Mouse (Mus musculus): Measurements from ENCODE around the gene Usp3. TPM values are rescaled to one million over a fixed set of nuclear protein-coding genes. Genes with fewer than 3 reads are reported as not detected.

Gene Usp3
- total and polyA plus RNA-seq, 3 experiments, result 24.4 to 39.5 (median 36.6) TPM

DNA sequence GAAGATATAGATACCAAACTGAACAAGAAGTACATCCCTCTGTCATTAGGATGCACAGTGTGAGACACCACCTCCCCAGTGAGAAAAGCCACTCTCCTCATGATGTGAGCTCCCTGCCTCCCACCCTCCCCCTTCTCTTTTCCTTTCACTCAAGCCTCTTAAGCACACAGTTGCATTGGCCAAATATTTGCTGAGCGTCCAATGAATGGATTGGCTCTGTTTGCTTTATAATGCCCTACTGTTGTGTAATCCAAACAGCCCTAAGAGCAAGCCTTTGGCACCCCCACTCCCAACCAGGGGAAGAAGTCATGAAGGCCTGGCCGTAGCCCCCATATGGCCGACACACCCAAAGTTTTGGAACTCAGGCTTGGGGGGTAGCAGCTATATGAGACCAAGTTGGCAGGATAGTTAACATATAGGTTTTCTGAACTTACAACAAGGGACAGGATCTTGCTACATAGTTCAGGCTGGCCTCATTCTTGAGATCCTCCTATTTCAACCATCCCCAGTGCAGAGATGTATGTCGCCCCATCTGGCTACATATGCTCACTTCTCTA lies 33.1 kb upstream of the Usp3 start:
- dilution Hi-C loops (cut with MboI; ENCODE audit: extremely low pct_ligation_motif_present, extremely low pct_unique_long_range_greater_than_20kb, low sequenced_read_pairs), result no loop called here

DNA sequence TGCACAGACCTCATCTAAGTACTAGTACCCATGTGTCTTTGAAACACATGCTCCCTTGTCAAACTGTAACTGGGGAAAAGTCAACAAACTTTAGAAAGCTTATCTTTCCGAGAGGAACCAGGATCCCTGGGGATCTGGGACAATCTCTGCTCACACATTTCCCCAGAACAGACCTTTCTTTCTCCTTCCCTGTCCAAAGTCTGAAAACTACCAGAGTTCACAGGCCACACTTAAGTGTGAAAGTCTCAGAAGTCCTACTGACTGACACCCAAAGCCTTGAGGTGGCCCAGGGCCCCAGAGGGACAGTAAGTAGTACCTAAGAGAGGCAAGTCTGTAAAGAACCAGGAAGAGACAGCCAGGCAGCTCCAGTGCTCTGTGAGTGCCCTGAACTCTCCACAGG lies 31.9 kb upstream of the Usp3 start:
- Histone ChIP-seq H3K27me3 (replicated peaks) (no peaks in the 10 kb centered on the region), H3K4me2 (ENCODE audit: insufficient read depth, low read depth, poor library complexity, severe bottlenecking) (no peak overlapping the region), H3K4me3 (replicated peaks in 1 of 3; ENCODE audit: low read depth in 2 of 3, low read length in 2 of 3, poor library complexity in 1 of 3) (no peak overlapping the region), H3K9ac (ENCODE audit: insufficient read depth, low read depth) (no peak overlapping the region), H3K9me3 (replicated peaks; ENCODE audit: low read length) (no peaks in the 10 kb centered on the region), H3K79me2 (replicated peaks; ENCODE audit: control insufficient read depth, extremely low read depth, insufficient read depth, poor library complexity, severe bottlenecking) (no peaks in the 10 kb centered on the region), H3K4me1 (ENCODE audit: control insufficient read depth in 1 of 2, insufficient read depth in 2 of 2) (peaks cover 2 to 24% of the 10 kb centered on the region in 2 experiments; a peak in 2 of 4 replicates), H3K27ac (ENCODE audit: insufficient read depth, low read depth) (no peak overlapping the region), H3K36me3 (replicated peaks in 1 of 2; ENCODE audit: control insufficient read depth in 1 of 2, insufficient read depth in 1 of 2, low read length in 1 of 2) (no peaks in the 10 kb centered on the region)
- in situ Hi-C loops (cut with MboI; ENCODE audit: low pct_ligation_motif_present, low pct_unique_long_range_greater_than_20kb, low sequenced_read_pairs) (loop anchor here (25.0 kb wide), 1 partner anchor 338 kb away; no protein-coding TSS in a partner anchor), dilution Hi-C loops (cut with MboI; ENCODE audit: extremely low pct_ligation_motif_present, extremely low pct_unique_long_range_greater_than_20kb, low sequenced_read_pairs) (no loop called here)
- no peak for TF ChIP-seq CTCF (conservative IDR thresholded peaks at IDR 0.05 in 1 of 2, IDR thresholded peaks at IDR 0.05 in 1 of 2; ENCODE audit: low read depth in 2 of 2, low read length in 2 of 2)
- no peak for TF ChIP-seq CHD1 (IDR thresholded peaks at IDR 0.05; ENCODE audit: low read depth, low read length)
- TF ChIP-seq TBP (conservative IDR thresholded peaks at IDR 0.05; ENCODE audit: low read depth, low read length), result no peak
- TF ChIP-seq IRF4 (IDR thresholded peaks at IDR 0.05; ENCODE audit: low read depth, low read length), result no peak
- TF ChIP-seq POLR2AphosphoS2 (IDR thresholded peaks at IDR 0.05; ENCODE audit: low read depth, low read length), result no peak
- TF ChIP-seq MEF2A (IDR thresholded peaks at IDR 0.05; ENCODE audit: borderline replicate concordance, low read depth, low read length), result no peak
- no peak for TF ChIP-seq SIN3A (IDR thresholded peaks at IDR 0.05; ENCODE audit: low read length)
- no peak for TF ChIP-seq UBTF (IDR thresholded peaks at IDR 0.05; ENCODE audit: low read depth, low read length)
- TF ChIP-seq NRF1 (IDR thresholded peaks at IDR 0.05; ENCODE audit: low read depth, low read length), result no peak
- TF ChIP-seq MAFK (IDR thresholded peaks at IDR 0.05; ENCODE audit: insufficient replicate concordance, low read length), result no peak
- TF ChIP-seq RCOR1 (conservative IDR thresholded peaks at IDR 0.05; ENCODE audit: low read depth, low read length), result no peak
- no peak for TF ChIP-seq KAT2A (IDR thresholded peaks at IDR 0.05; ENCODE audit: insufficient replicate concordance, low read length)
- no peak for TF ChIP-seq BHLHE40 (IDR thresholded peaks at IDR 0.05; ENCODE audit: low read depth, low read length)
- no peak for TF ChIP-seq ZC3H11A (IDR thresholded peaks at IDR 0.05; ENCODE audit: low read depth, low read length)
- no peak for TF ChIP-seq NELFE (IDR thresholded peaks at IDR 0.05; ENCODE audit: low read depth, low read length)
- DNase-seq (ENCODE audit: extremely low read depth), result no peak

More for the DNA sequence above, 33.1 kb upstream of the Usp3 start:
- in situ Hi-C loops (cut with MboI; ENCODE audit: low pct_ligation_motif_present, low pct_unique_long_range_greater_than_20kb, low sequenced_read_pairs), result no loop called here
- H3K4me1 ChIP-seq (ENCODE audit: control insufficient read depth in 1 of 2, insufficient read depth in 2 of 2), result peaks cover 0 to 18% of the 10 kb centered on the region in 2 experiments; a peak in 2 of 4 replicates
- no peak overlapping the region for H3K4me2 ChIP-seq (ENCODE audit: insufficient read depth, low read depth, poor library complexity, severe bottlenecking)
- H3K9ac ChIP-seq (ENCODE audit: insufficient read depth, low read depth), result no peak overlapping the region
- no peaks in the 10 kb centered on the region for H3K9me3 ChIP-seq (replicated peaks; ENCODE audit: low read length)
- TF ChIP-seq EP300 (IDR thresholded peaks at IDR 0.05; ENCODE audit: low read length), result no peak
- no peak for TF ChIP-seq MYC (IDR thresholded peaks at IDR 0.05; ENCODE audit: low read depth, low read length)
- no peak for TF ChIP-seq MAZ (IDR thresholded peaks at IDR 0.05; ENCODE audit: low read depth, low read length)
- TF ChIP-seq UBTF (IDR thresholded peaks at IDR 0.05; ENCODE audit: low read depth, low read length), result no peak
- TF ChIP-seq RCOR1 (conservative IDR thresholded peaks at IDR 0.05; ENCODE audit: low read depth, low read length), result no peak
- no peak for TF ChIP-seq PAX5 (IDR thresholded peaks at IDR 0.05; ENCODE audit: low read length)
- H3K27me3 ChIP-seq (replicated peaks), result no peaks in the 10 kb centered on the region
- no peak for DNase-seq (ENCODE audit: extremely low read depth)
- H3K27ac ChIP-seq (ENCODE audit: insufficient read depth, low read depth), result no peak overlapping the region
- H3K4me3 ChIP-seq (replicated peaks in 1 of 3; ENCODE audit: low read depth in 2 of 3, low read length in 2 of 3, poor library complexity in 1 of 3), result no peak overlapping the region
- H3K36me3 ChIP-seq (replicated peaks in 1 of 2; ENCODE audit: control insufficient read depth in 1 of 2, insufficient read depth in 1 of 2, low read length in 1 of 2), result no peaks in the 10 kb centered on the region
- H3K79me2 ChIP-seq (replicated peaks; ENCODE audit: control insufficient read depth, extremely low read depth, insufficient read depth, poor library complexity, severe bottlenecking), result no peaks in the 10 kb centered on the region

All from CH12.LX (cell line).